In the genomic region with DNA sequence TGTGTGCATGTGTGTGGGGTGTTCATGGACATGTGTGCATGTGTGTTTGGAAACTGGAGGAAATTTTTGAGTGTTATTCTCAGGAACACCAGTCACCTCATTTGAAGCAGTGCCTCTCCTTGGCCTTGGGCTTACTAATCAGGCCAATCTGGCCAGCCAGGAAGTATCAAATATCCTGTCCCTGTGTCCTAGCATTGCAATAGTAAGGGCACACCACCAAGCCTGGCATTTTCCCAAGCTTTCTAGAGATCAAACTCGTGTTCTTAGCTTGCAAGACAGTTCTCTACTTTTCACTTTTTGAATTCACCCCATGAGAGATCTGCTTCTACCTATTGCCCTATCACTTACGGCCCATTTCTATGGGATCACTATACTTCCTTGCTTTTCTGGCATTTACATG, we compare ENCODE assay signal across 18 mouse cellular contexts.
DNase-seq lines count a peak whose midpoint lies in the region.
"Had no signal": no experiment of that assay in that cellular context is flagged by ENCODE, and none has a peak within 500 bp of the region (broad histone marks: within the 10 kb centered on the region; RNA-seq: fewer than 3 reads in every experiment).

No protein-coding gene starts in this region.

- DNase-seq in adrenal gland, postnatal 25 days = peak; percentile 5
- DNase-seq in adrenal gland, adult 2 months = no peak
- peak; percentile 7 for DNase-seq in kidney, postnatal 10 days
- DNase-seq in kidney, adult 8-10 months = no peak
- peak; percentile 4 for DNase-seq in urinary bladder, postnatal 14 days (ENCODE audit: low spot score)
- no peak for DNase-seq in urinary bladder, postnatal 4 days (ENCODE audit: low spot score in 2 of 2)
- DNase-seq in right cerebral cortex, postnatal 25 days = no peak
- DNase-seq: B cell, adult 2 months; cerebellum, adult 11 months; cerebellum, adult 9-11 months; kidney, adult 2 months; kidney, postnatal 14 days; left cerebral cortex, postnatal 4 days; liver; liver, postnatal 0 days; right cerebral cortex, postnatal 4 days; thymus, adult 2 months; thymus, postnatal 4 days had no signal

Comparison
In these comparisons a context has a peak if more than half of its experiments do, and no peak if none do; other contexts are left out.
1. DNase-seq: peak in adrenal gland, postnatal 25 days (single experiment), kidney, postnatal 10 days (single experiment) and urinary bladder, postnatal 14 days (single experiment); none in adrenal gland, adult 2 months (single experiment), kidney, adult 8-10 months (0 of 2), urinary bladder, postnatal 4 days (0 of 2) and right cerebral cortex, postnatal 25 days (single experiment).